1 mouse cellular context compared by ENCODE assay signal in the genomic region with DNA sequence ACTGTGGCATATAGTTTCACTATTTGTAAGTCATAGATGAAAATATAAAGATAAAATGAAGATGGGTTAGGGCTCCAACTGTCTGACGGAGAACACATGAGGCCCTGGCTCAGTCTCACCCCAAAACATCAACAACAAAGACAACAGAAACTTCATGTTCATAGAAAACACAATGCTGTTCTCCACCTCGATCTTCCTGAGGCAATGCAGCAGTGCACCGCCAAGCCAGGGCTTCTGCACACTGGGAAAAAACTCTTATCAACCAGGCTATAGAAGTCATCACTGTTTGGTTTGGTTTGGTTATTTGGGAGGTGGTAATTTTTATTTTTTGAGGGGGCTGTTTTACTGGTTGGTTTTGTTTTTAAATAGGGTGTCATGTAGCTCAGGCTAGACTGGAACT.
TF ChIP-seq lines count a peak whose summit lies in the region.

No protein-coding gene starts in this region.

TF ChIP-seq in CH12.LX, 34 proteins besides CTCF, POLR2A, EP300 and RAD21 (continued from another document):
- no peak for TF ChIP-seq HCFC1 (IDR thresholded peaks at IDR 0.05; ENCODE audit: low read depth, low read length)
- no peak for TF ChIP-seq MAX (IDR thresholded peaks at IDR 0.05; ENCODE audit: low read length)
- no peak for TF ChIP-seq ETS1 (conservative IDR thresholded peaks at IDR 0.05; ENCODE audit: low read depth, low read length)
- no peak for TF ChIP-seq TBP (conservative IDR thresholded peaks at IDR 0.05; ENCODE audit: low read depth, low read length)
- no peak for TF ChIP-seq TCF12 (IDR thresholded peaks at IDR 0.05; ENCODE audit: low read depth, low read length)
- no peak for TF ChIP-seq SIN3A (IDR thresholded peaks at IDR 0.05; ENCODE audit: low read length)
- no peak for TF ChIP-seq USF2 (conservative IDR thresholded peaks at IDR 0.05; ENCODE audit: low read depth, low read length)
- TF ChIP-seq NELFE (IDR thresholded peaks at IDR 0.05; ENCODE audit: low read depth, low read length) = no peak
- no peak for TF ChIP-seq GABPA (IDR thresholded peaks at IDR 0.05; ENCODE audit: insufficient replicate concordance, low read depth, low read length)
- TF ChIP-seq SMC3 (IDR thresholded peaks at IDR 0.05; ENCODE audit: low read depth, low read length) = no peak
- TF ChIP-seq JUND (conservative IDR thresholded peaks at IDR 0.05; ENCODE audit: low read depth, low read length) = no peak
- no peak for TF ChIP-seq MAFK (IDR thresholded peaks at IDR 0.05; ENCODE audit: insufficient replicate concordance, low read length)
- TF ChIP-seq ELF1 (IDR thresholded peaks at IDR 0.05; ENCODE audit: low read depth, low read length) = no peak
- no peak for TF ChIP-seq IRF4 (IDR thresholded peaks at IDR 0.05; ENCODE audit: low read depth, low read length)
- no peak for TF ChIP-seq MXI1 (IDR thresholded peaks at IDR 0.05; ENCODE audit: low read depth, low read length)
- TF ChIP-seq MYC (IDR thresholded peaks at IDR 0.05; ENCODE audit: low read depth, low read length) = no peak
TF ChIP-seq in CH12.LX: peak in this region for 0.
